Mouse (Mus musculus) thymus, adult 2 months (tissue): Measurements from ENCODE around the gene Krcc1. TPM values are rescaled to one million over a fixed set of nuclear protein-coding genes. Genes with fewer than 3 reads are reported as not detected.
A peak's percentile ranks its signal among the peaks of the same experiment; 100 is the strongest.

Experiments used
- DNase-seq: peaks from one replicate; pipeline ENCODE4 v3.0.0; 2021
- H3K27ac ChIP-seq: fragments of 200-500 bp; 2 replicates; pipeline ENCODE4 v1.5.1; 2012; ENCODE audit warnings: low read length, control low read depth; ENCODE audit not compliant: control insufficient read depth, insufficient read depth
- H3K27me3 ChIP-seq: fragments of 200-500 bp; 2 replicates; pipeline ENCODE4 v1.6.1; 2012; ENCODE audit warnings: mild to moderate bottlenecking, low read length, moderate library complexity, mixed read lengths; ENCODE audit not compliant: control insufficient read depth, insufficient read depth
- H3K36me3 ChIP-seq: fragments of 200-500 bp; 2 replicates; pipeline ENCODE4 v1.6.1; 2012; ENCODE audit warnings: mild to moderate bottlenecking, low read length, moderate library complexity; ENCODE audit not compliant: control insufficient read depth, insufficient read depth
- H3K4me1 ChIP-seq: fragments of 200-500 bp; replicated peaks from 2 replicates; pipeline ENCODE4 v1.6.1; 2012; ENCODE audit warnings: low read length; ENCODE audit not compliant: control insufficient read depth, insufficient read depth
- H3K4me3 ChIP-seq: fragments of 200-500 bp; 2 replicates; pipeline ENCODE4 v1.5.1; 2012; ENCODE audit warnings: mild to moderate bottlenecking, low read length, control low read depth, moderate library complexity; ENCODE audit not compliant: control insufficient read depth, insufficient read depth
- CTCF ChIP-seq: fragments of 200-500 bp; IDR thresholded peaks from 2 replicates; pipeline ENCODE4 v1.5.1; 2012; ENCODE audit warnings: mild to moderate bottlenecking, control low read depth, low read length, moderate library complexity, borderline replicate concordance; ENCODE audit not compliant: control insufficient read depth, poor library complexity, insufficient read depth; ENCODE audit errors: extremely low read depth
- POLR2A ChIP-seq: fragments of 200-500 bp; IDR thresholded peaks from 2 replicates; pipeline ENCODE4 v1.6.1; 2012; ENCODE audit warnings: mild to moderate bottlenecking, low read length, control low read depth, moderate library complexity; ENCODE audit not compliant: control insufficient read depth, poor library complexity, insufficient read depth; ENCODE audit errors: extremely low read depth
- WGBS: fragments of 180-500 bp; shearing (Covaris S2); methylation state at CpG from one replicate; pipeline ENCODE4 v1.1.7; 2018; 5-methylcytosine and 5-hydroxymethylcytosine counted together
- polyA plus RNA-seq: library from polyadenylated mRNA; depleted of rRNA; stranded (reverse); fragments of >200 nt; gene quantifications from 2 replicates; pipeline ENCODE4 v1.2.3, GENCODE M21; 2012

Gene Krcc1
- polyA plus RNA-seq, 1 experiment = 8.9 TPM

DNA sequence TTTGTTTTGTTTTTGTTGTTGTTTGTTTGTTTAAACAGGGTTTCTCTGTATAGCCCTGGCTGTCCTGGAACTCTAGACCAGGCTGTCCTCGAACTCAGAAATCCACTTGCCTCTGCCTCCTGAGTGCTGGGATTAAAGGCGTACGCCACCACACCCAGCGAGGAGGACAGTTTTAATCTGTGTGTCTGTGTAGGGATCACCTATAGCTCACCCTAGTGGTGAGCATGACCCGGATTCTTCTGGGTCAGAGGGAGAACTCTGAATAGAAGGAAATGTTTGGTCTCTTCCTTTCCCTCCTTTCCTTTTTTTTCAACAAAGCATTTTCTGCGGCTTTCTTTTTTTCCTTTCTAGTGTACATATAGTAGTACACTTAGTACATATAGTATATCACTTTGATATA lies 23.8 kb downstream of the Krcc1 start:
- Histone ChIP-seq H3K27me3 (no peaks in the 10 kb centered on the region), H3K4me1 (peaks cover 10% of the 10 kb centered on the region), H3K36me3 (no peaks in the 10 kb centered on the region), H3K27ac (no peak overlapping the region), H3K4me3 (no peak overlapping the region)
- TF ChIP-seq POLR2A (no peak), CTCF (no peak)
- WGBS = 80% methylated on average over 6 of the region's 6 CpGs
- DNase-seq = no peak

DNA sequence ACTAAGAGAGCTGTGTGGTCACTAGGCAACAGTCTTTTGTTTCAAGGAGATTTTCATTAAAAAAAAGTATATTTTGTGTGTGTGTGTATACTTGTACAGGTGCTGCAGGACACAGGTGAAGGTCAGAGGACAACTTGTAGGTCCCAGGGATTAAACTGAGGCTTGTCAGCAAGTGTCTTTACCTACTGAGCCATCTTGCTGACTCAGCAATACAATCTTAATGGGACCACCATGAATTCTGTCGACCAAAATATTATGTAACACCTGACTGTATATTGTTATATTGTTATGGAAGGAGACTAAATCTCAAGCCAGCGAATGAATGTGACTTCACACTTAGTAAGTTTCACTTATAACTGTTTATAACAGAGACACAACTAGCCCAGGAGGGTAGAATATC lies 26.6 kb downstream of the Krcc1 start:
- no peak for DNase-seq
- H3K27me3 ChIP-seq = no peaks in the 10 kb centered on the region
- no peak overlapping the region for H3K27ac ChIP-seq
- no peak overlapping the region for H3K4me3 ChIP-seq
- no peak for TF ChIP-seq POLR2A
- no peak for TF ChIP-seq CTCF
- no peaks in the 10 kb centered on the region for H3K36me3 ChIP-seq
- WGBS = 73% methylated on average over 2 of the region's 2 CpGs
- peaks cover 27% of the 10 kb centered on the region for H3K4me1 ChIP-seq

DNA sequence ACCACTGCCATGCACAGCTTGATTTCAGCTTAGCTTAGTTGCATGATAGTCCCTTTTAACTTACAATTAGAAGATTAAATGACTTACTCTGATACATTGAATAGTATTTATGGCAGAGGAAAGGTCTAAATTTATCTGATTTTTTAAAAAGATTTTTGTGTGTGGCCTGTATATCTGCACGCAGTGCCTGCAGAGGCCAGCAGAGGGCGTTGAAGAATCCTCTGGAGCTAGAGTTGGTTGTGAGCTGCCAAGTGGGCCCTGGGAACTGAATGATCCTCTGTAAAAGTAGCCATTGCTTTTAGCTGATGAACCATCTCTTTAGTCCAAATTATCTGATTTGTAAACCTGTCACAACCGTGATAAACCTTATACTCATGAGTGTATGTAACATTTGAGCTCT lies 27.3 kb downstream of the Krcc1 start:
- no peak overlapping the region for H3K27ac ChIP-seq
- no peaks in the 10 kb centered on the region for H3K27me3 ChIP-seq
- peaks cover 29% of the 10 kb centered on the region for H3K4me1 ChIP-seq
- H3K36me3 ChIP-seq = no peaks in the 10 kb centered on the region
- 59% methylated on average over 3 of the region's 3 CpGs for WGBS
- peak; percentile 68 for DNase-seq
- H3K4me3 ChIP-seq = no peak overlapping the region
- TF ChIP-seq CTCF (no peak), POLR2A (no peak)

DNA sequence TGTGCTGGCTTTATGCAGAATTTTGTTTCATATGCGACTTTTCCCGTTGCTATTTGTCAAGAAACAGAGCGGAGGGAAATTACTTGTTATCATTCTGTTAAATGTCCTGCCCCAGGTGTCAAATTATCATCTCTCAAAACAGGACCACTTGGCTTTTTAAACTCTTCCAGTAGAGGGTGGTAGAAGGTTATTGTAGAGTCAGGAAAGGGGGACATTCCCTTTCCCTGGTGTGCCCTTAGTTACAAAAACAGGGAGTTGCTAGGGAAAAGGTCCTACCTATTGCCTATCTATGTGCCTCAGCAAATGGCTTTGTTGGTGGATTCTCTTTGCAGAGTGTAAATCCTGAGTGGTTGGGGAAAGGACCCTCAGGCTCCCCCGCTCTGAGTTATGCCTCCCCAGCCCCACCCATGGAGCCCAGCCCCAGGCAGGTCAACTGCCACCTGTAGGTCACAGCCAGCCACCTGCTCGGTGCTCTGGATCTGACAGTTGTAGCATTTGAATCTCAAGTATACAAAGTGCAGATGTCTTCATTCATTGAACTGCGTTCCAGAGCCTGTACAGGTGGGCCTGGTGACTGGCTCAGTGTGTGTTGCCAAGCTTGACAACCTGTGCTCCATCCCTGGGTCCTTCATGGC lies 30.7 kb downstream of the Krcc1 start:
- Histone ChIP-seq H3K4me1 (peaks cover 45% of the 10 kb centered on the region), H3K36me3 (no peaks in the 10 kb centered on the region), H3K27me3 (no peaks in the 10 kb centered on the region), H3K27ac (peak overlapping the region; percentile 89), H3K4me3 (no peak overlapping the region)
- peak; percentile 87 for DNase-seq
- TF ChIP-seq POLR2A (peak; percentile 34; the same call in 1 of the 2 replicates), CTCF (peak; percentile 45; the same call in 1 of the 2 replicates)
- WGBS = 25% methylated on average over 6 of the region's 6 CpGs

DNA sequence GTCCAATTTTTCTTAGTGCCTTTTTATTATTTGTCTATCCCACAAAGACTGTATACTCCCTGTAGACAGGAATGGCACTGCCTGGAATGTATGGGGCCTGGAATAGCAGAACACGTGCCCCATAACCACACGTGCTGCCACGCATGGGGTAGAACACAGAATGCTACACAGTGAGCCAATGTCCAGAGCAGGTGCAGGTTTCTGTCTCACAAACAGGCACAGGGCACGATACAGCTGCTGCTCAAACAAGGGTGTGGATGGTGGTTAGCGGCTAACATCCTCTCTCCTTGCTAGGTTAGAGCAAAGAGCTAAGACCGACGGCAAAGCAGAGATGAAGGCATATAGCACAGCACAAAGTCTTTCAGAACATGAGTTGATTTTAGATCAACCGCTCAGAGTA lies 36.0 kb downstream of the Krcc1 start:
- Histone ChIP-seq H3K27me3 (no peaks in the 10 kb centered on the region), H3K4me1 (peaks cover 37% of the 10 kb centered on the region), H3K36me3 (no peaks in the 10 kb centered on the region), H3K27ac (peak overlapping the region; percentile 93), H3K4me3 (no peak overlapping the region)
- peak; percentile 77 for DNase-seq
- TF ChIP-seq POLR2A = no peak
- no peak for TF ChIP-seq CTCF
- 7% methylated on average over 8 of the region's 8 CpGs for WGBS

DNA sequence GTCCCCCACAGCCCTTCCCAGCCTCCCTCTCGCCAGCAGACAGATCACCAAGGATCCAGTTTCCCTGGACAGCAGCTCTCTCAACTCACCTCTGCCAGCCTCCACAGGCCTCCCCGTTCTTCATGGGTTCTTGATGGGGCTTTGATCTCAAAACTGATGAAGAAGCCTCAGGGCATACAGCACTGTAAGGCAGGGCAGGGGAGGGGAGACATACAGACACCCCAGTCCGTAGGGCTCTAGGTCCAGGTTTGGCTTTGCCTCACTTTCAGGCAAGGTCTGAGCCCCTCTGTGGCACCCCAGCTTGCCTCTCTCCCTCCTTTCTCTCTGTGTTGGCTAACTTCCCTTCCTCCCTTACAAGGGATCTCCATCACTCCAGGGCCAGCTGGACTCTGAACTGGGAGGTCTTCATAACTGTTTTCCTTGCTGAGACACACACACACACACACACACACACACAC lies 50.4 kb downstream of the Krcc1 start, which contains the start of gene Smyd1:
Gene Smyd1, minus strand, starts transcription at position 408 of the 458 bp plus-strand sequence.
- WGBS = 39% methylated on average over 3 of the region's 3 CpGs
- Histone ChIP-seq H3K4me3 (peak within 1 kb of the TSS; percentile 67), H3K27me3 (no peaks in the 10 kb centered on the region), H3K4me1 (peaks cover 29% of the 10 kb centered on the region), H3K36me3 (peaks cover 28% of the 10 kb centered on the region), H3K27ac (peak within 1 kb of the TSS; percentile 97)
- TF ChIP-seq POLR2A (0 out of 2 replicates have a peak, but pooled peaks have one; percentile 20), CTCF (no peak)
- DNase-seq = peak; percentile 39
